Mouse (Mus musculus): ENCODE data around the gene N4bp2. TPM values are rescaled to one million over a fixed set of nuclear protein-coding genes. Genes with fewer than 3 reads are reported as not detected.

The N4bp2 gene
- polyA plus RNA-seq, 1 experiment from 2014 or later = 22.4 TPM

DNA sequence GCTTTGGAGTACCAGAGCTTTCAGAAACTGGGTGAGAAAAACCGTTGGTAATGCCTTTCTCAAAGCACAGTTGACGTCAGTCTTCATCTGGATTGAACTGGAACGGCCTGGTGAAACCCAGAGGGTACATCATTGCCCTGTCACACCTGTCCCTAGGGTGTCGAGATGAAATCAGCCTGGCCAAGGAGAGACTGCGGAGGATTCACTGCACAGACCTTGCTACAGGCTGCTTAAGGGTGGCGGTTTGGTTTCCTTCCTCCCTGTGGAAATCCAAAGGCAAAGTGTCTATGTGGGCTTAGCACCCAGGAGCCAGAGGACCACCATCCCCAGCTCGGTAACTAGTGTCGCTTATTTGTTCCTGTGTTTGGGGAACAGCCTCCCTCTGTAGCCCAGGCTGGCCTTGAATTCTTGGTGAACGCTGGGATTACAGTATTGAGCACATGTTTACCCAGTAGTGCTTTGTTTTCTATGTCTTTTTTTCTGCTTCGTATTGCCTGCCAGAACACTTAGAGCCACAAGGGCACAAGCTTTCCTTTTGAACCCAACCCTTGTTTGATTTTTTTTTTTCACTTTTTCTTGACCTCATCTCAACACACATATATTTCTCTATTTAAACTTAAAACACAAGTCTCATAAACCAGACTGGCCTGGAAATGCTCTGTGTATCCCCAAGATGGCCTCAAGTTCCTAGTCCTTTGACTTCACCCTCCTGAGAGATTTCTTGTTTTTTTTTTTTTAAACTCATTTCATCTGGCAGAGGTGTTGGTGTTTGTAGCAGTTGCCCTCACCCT lies 98.0 kb downstream of the N4bp2 start, which contains the start of gene Rhoh:
TSS of gene Rhoh (plus strand) at position 60 of the 791 bp plus-strand sequence.
- H3K27ac ChIP-seq (ENCODE audit: low read depth, low read length) = no peak within 1 kb of the TSS
- ATAC-seq = no peak
- no peaks in the 10 kb centered on the region for H3K9me3 ChIP-seq (replicated peaks; ENCODE audit: control insufficient read depth, low read length)
- H3K9ac ChIP-seq (ENCODE audit: low read length) = no peak within 1 kb of the TSS
- 87% methylated on average over 10 of the region's 10 CpGs for WGBS
- no peak for DNase-seq (ENCODE audit: low spot score)
- H3K4me3 ChIP-seq (ENCODE audit: low read depth, low read length) = no peak within 1 kb of the TSS
- no peak within 1 kb of the TSS for H3K4me2 ChIP-seq (ENCODE audit: low read length)
- no peaks in the 10 kb centered on the region for H3K27me3 ChIP-seq (replicated peaks; ENCODE audit: control insufficient read depth, insufficient read depth, low read length)
- no peaks in the 10 kb centered on the region for H3K36me3 ChIP-seq (ENCODE audit: control insufficient read depth, insufficient read depth, low read length)
- H3K4me1 ChIP-seq (ENCODE audit: control insufficient read depth, insufficient read depth, low read length) = no peaks in the 10 kb centered on the region

DNA sequence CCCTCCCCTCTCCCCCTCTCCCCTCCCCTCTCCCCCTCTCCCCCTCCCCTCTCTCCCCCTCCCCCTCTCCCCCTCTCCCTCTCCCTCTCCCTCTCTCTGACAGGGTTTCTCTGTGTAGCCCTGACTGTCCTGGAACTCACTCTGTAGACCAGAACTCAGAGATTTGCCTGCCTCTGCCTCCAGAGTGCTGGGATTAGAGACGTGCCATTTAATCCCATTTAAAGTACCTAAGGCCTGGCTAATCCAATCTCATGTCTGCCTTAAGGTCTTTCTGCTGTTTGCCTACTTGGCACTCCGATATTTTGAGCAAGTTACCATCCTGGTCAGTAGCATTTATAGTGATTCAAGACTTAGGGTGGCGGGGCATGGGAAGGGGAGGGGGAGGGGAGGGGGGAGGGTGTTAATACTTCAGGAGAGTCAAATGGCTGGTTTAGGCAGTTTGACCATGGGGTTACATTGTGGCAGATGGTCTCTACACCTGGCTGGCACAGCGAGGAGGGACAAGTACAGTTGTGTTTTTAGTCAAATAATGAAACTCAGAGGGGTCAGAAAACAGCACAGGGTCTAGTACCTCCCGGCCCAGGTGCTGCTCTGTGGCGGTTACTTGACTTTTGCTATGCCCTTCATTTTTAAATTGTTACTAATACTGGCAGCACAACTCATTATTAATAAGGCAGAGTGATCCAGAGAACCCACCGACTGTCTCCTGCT lies 99.1 kb downstream of the N4bp2 start:
- ATAC-seq (no peak), DNase-seq (ENCODE audit: low spot score) (no peak)
- no peak overlapping the region for H3K27ac ChIP-seq (ENCODE audit: low read depth, low read length)
- no peaks in the 10 kb centered on the region for H3K4me1 ChIP-seq (ENCODE audit: control insufficient read depth, insufficient read depth, low read length)
- no peaks in the 10 kb centered on the region for H3K9me3 ChIP-seq (replicated peaks; ENCODE audit: control insufficient read depth, low read length)
- 91% methylated on average over 7 of the region's 7 CpGs for WGBS
- H3K9ac ChIP-seq (ENCODE audit: low read length) = no peak overlapping the region
- H3K4me2 ChIP-seq (ENCODE audit: low read length) = no peak overlapping the region
- H3K36me3 ChIP-seq (ENCODE audit: control insufficient read depth, insufficient read depth, low read length) = no peaks in the 10 kb centered on the region
- H3K4me3 ChIP-seq (ENCODE audit: low read depth, low read length) = no peak overlapping the region
- no peaks in the 10 kb centered on the region for H3K27me3 ChIP-seq (replicated peaks; ENCODE audit: control insufficient read depth, insufficient read depth, low read length)

DNA sequence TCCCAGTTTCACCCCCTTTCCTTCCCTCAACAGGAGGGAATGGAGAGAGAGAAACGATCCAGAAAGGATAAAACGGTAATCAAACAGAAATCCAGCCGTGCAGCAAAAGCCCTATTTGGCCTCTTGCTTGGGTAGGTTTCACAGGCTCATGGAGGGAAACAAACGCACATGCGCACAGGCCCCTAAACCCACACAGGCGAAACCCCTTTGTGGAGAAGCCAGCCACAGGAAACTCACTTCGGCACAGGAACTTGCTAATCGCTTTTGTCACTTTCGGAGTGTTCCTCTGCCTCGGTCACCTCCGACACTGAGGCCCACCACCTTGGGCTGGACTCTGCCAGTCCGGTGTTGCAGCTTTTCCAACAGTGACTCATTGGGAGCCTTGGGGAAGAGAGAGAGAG lies 100.0 kb downstream of the N4bp2 start:
- no peak overlapping the region for H3K27ac ChIP-seq (ENCODE audit: low read depth, low read length)
- no peaks in the 10 kb centered on the region for H3K4me1 ChIP-seq (ENCODE audit: control insufficient read depth, insufficient read depth, low read length)
- H3K9me3 ChIP-seq (replicated peaks; ENCODE audit: control insufficient read depth, low read length) = no peaks in the 10 kb centered on the region
- DNase-seq (ENCODE audit: low spot score) (no peak), ATAC-seq (no peak)
- H3K4me2 ChIP-seq (ENCODE audit: low read length) = no peak overlapping the region
- no peaks in the 10 kb centered on the region for H3K36me3 ChIP-seq (ENCODE audit: control insufficient read depth, insufficient read depth, low read length)
- no peaks in the 10 kb centered on the region for H3K27me3 ChIP-seq (replicated peaks; ENCODE audit: control insufficient read depth, insufficient read depth, low read length)
- 84% methylated on average over 12 of the region's 12 CpGs for WGBS
- H3K4me3 ChIP-seq (ENCODE audit: low read depth, low read length) = no peak overlapping the region
- H3K9ac ChIP-seq (ENCODE audit: low read length) = no peak overlapping the region

GRCm38 (mm10) chr5:65864486-65864885 lies 101.2 kb downstream of the N4bp2 start:
- 93% methylated on average over 7 of the region's 7 CpGs for WGBS
- DNase-seq (ENCODE audit: low spot score) = no peak
- Histone ChIP-seq H3K4me3 (ENCODE audit: low read depth, low read length) (no peak overlapping the region), H3K36me3 (ENCODE audit: control insufficient read depth, insufficient read depth, low read length) (no peaks in the 10 kb centered on the region), H3K27me3 (replicated peaks; ENCODE audit: control insufficient read depth, insufficient read depth, low read length) (no peaks in the 10 kb centered on the region), H3K9ac (ENCODE audit: low read length) (no peak overlapping the region), H3K4me2 (ENCODE audit: low read length) (no peak overlapping the region), H3K4me1 (ENCODE audit: control insufficient read depth, insufficient read depth, low read length) (no peaks in the 10 kb centered on the region), H3K27ac (ENCODE audit: low read depth, low read length) (no peak overlapping the region), H3K9me3 (replicated peaks; ENCODE audit: control insufficient read depth, low read length) (no peaks in the 10 kb centered on the region)
- ATAC-seq = no peak

DNA sequence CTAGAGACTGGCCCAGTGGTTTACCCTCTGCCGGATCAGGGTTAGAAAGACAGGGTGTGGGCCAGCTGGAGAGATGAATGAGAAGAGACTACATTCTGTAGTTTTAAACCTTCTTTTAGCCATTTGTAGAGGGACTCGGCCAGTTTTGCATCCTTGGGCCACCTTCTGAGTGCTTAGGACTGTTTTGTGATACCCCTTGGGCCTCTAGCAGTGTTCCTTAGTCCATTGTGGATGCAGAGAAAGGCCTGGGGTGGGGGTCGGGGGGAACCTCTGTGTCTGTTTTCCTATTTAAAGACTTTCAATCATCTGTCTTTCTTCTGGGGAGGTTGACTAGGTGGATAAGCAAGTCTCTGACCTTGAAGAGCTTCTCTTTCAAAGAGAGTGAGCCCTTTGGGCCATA lies 101.6 kb downstream of the N4bp2 start:
- Histone ChIP-seq H3K4me1 (ENCODE audit: control insufficient read depth, insufficient read depth, low read length) (no peaks in the 10 kb centered on the region), H3K4me2 (ENCODE audit: low read length) (no peak overlapping the region), H3K27ac (ENCODE audit: low read depth, low read length) (no peak overlapping the region), H3K4me3 (ENCODE audit: low read depth, low read length) (no peak overlapping the region), H3K9me3 (replicated peaks; ENCODE audit: control insufficient read depth, low read length) (no peaks in the 10 kb centered on the region), H3K9ac (ENCODE audit: low read length) (no peak overlapping the region), H3K27me3 (replicated peaks; ENCODE audit: control insufficient read depth, insufficient read depth, low read length) (no peaks in the 10 kb centered on the region), H3K36me3 (ENCODE audit: control insufficient read depth, insufficient read depth, low read length) (no peaks in the 10 kb centered on the region)
- 79% methylated on average over 3 of the region's 3 CpGs for WGBS
- no peak for DNase-seq (ENCODE audit: low spot score)
- no peak for ATAC-seq

GRCm38 (mm10) chr5:65866591-65866990 lies 103.3 kb downstream of the N4bp2 start:
- Histone ChIP-seq H3K27me3 (replicated peaks; ENCODE audit: control insufficient read depth, insufficient read depth, low read length) (no peaks in the 10 kb centered on the region), H3K4me1 (ENCODE audit: control insufficient read depth, insufficient read depth, low read length) (no peaks in the 10 kb centered on the region), H3K9ac (ENCODE audit: low read length) (no peak overlapping the region), H3K9me3 (replicated peaks; ENCODE audit: control insufficient read depth, low read length) (no peaks in the 10 kb centered on the region), H3K27ac (ENCODE audit: low read depth, low read length) (no peak overlapping the region), H3K4me2 (ENCODE audit: low read length) (no peak overlapping the region), H3K36me3 (ENCODE audit: control insufficient read depth, insufficient read depth, low read length) (no peaks in the 10 kb centered on the region), H3K4me3 (ENCODE audit: low read depth, low read length) (no peak overlapping the region)
- DNase-seq (ENCODE audit: low spot score) (no peak), ATAC-seq (no peak)
- 91% methylated on average over 6 of the region's 6 CpGs for WGBS

DNA sequence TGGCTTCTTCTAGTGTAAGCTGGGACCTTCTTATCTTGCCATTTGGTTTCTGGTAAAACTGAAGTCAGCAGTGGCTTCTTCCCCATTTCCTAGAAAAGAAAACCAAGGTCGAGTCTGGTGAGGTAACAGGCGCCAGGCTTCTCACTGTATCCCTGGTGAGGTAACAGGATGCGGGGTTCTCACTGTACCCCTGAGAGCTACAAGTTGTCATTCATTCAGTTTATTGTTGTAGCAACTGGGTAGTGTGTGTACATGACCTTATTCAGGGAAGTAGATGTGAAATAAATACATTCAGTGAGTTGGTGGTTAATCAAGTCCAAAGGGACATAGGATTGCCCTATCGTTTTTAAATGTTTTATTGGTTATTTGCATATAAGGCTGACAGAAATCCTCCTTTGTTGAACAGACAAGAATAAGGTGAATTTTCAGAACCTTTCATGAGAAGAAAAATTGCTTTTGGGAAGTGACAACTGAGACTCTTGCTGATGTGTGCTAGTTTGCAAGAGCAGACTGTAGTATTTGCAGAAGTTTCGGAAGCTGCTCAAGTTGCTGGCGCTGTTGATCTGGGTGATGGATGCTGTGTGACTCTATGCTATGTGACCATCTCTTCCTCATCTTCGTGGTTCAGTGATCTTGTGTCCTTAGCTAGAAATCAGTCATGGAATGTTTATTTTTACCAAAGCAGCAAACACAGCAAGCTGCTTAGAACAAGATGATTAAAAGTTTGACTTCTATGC lies 104.2 kb downstream of the N4bp2 start:
- Histone ChIP-seq H3K4me1 (ENCODE audit: control insufficient read depth, insufficient read depth, low read length) (no peaks in the 10 kb centered on the region), H3K27me3 (replicated peaks; ENCODE audit: control insufficient read depth, insufficient read depth, low read length) (no peaks in the 10 kb centered on the region), H3K4me3 (ENCODE audit: low read depth, low read length) (no peak overlapping the region), H3K4me2 (ENCODE audit: low read length) (no peak overlapping the region), H3K36me3 (ENCODE audit: control insufficient read depth, insufficient read depth, low read length) (no peaks in the 10 kb centered on the region), H3K27ac (ENCODE audit: low read depth, low read length) (no peak overlapping the region), H3K9me3 (replicated peaks; ENCODE audit: control insufficient read depth, low read length) (no peaks in the 10 kb centered on the region), H3K9ac (ENCODE audit: low read length) (no peak overlapping the region)
- no peak for DNase-seq (ENCODE audit: low spot score)
- ATAC-seq = no peak
- WGBS = 85% methylated on average over 7 of the region's 7 CpGs

GRCm38 (mm10) chr5:65868419-65868818 lies 105.1 kb downstream of the N4bp2 start:
- no peaks in the 10 kb centered on the region for H3K9me3 ChIP-seq (replicated peaks; ENCODE audit: control insufficient read depth, low read length)
- H3K27ac ChIP-seq (ENCODE audit: low read depth, low read length) = no peak overlapping the region
- ATAC-seq (no peak), DNase-seq (ENCODE audit: low spot score) (no peak)
- no peaks in the 10 kb centered on the region for H3K4me1 ChIP-seq (ENCODE audit: control insufficient read depth, insufficient read depth, low read length)
- no peaks in the 10 kb centered on the region for H3K27me3 ChIP-seq (replicated peaks; ENCODE audit: control insufficient read depth, insufficient read depth, low read length)
- no peaks in the 10 kb centered on the region for H3K36me3 ChIP-seq (ENCODE audit: control insufficient read depth, insufficient read depth, low read length)
- no peak overlapping the region for H3K4me2 ChIP-seq (ENCODE audit: low read length)
- H3K9ac ChIP-seq (ENCODE audit: low read length) = no peak overlapping the region
- no peak overlapping the region for H3K4me3 ChIP-seq (ENCODE audit: low read depth, low read length)
- WGBS = 73% methylated on average over 3 of the region's 3 CpGs
